Mouse (Mus musculus): ENCODE measurements around the gene Scgb1b10. TPM values are rescaled to one million over a fixed set of nuclear protein-coding genes. Genes with fewer than 3 reads are reported as not detected.
"Not testable (repeated sequence)": the region's sequence is repeated elsewhere in the genome, so short reads cannot be mapped to it uniquely, and the experiment has no call there.

Gene Scgb1b10
- not detected in 2 replicates for polyA plus RNA-seq (2015; fragmentation: Nextera tagmentation; extraction: Ambion mirVana)

GRCm38 (mm10) chr7:32100553-32100952, at the start of gene Scgb1b10:
Scgb1b10 (plus strand) TSS chr7:32100853.
- not testable (repeated sequence) for H3K4me2 ChIP-seq (replicated peaks); H3K4me1 ChIP-seq (replicated peaks); ATAC-seq; H3K36me3 ChIP-seq; H3K27me3 ChIP-seq (replicated peaks); H3K9me3 ChIP-seq; H3K9ac ChIP-seq; H3K4me3 ChIP-seq (replicated peaks); H3K27ac ChIP-seq

Other genes starting within 250 kb of the Scgb1b10 start
- gene Scgb2b11, start 110.3 kb downstream of the Scgb1b10 start, polyA plus RNA-seq (2015; fragmentation: Nextera tagmentation; extraction: Ambion mirVana), result not detected in 2 replicates
- not detected in 2 replicates for gene Scgb1b11, start 122.0 kb downstream of the Scgb1b10 start, polyA plus RNA-seq (2015; fragmentation: Nextera tagmentation; extraction: Ambion mirVana)
- gene Scgb2b12, start 226.4 kb downstream of the Scgb1b10 start, polyA plus RNA-seq (2015; fragmentation: Nextera tagmentation; extraction: Ambion mirVana), result not detected in 2 replicates
- gene Scgb1b12, start 233.3 kb downstream of the Scgb1b10 start, polyA plus RNA-seq (2015; fragmentation: Nextera tagmentation; extraction: Ambion mirVana), result not detected in 2 replicates

All from intestine, embryonic 15.5 days (tissue).